Mouse (Mus musculus) forebrain, embryonic 14.5 days (tissue): ENCODE measurements around the gene Dnah1. TPM values are rescaled to one million over a fixed set of nuclear protein-coding genes. Genes with fewer than 3 reads are reported as not detected.

ENCODE experiments used
- ATAC-seq: fragments of 200-750 bp; cut with Nextera tagmentation; 2 replicates; pipeline ENCODE4 v1.8.0; 2017; ENCODE audit warnings: mild to moderate bottlenecking, moderate library complexity
- DNase-seq: peaks from one replicate; pipeline ENCODE4 v3.0.0-alpha.2; 2015; ENCODE audit warnings: low spot score
- H3K27ac ChIP-seq: fragments of 300-500 bp; sonication (generic); 2 replicates; pipeline ENCODE4 v1.5.1; 2014; ENCODE audit warnings: low read depth, mild to moderate bottlenecking, control low read depth, low read length, moderate library complexity
- H3K27me3 ChIP-seq: fragments of 300-500 bp; sonication (generic); replicated peaks from 2 replicates; pipeline ENCODE4 v1.6.1; 2014; ENCODE audit warnings: low read length, control low read depth, mixed read lengths; ENCODE audit not compliant: control insufficient read depth, insufficient read depth
- H3K36me3 ChIP-seq: fragments of 300-500 bp; sonication (generic); 2 replicates; pipeline ENCODE4 v1.6.1; 2014; ENCODE audit warnings: low read length, control low read depth; ENCODE audit not compliant: control insufficient read depth, insufficient read depth
- H3K4me1 ChIP-seq: fragments of 300-500 bp; sonication (generic); 2 replicates; pipeline ENCODE4 v1.6.1; 2014; ENCODE audit warnings: antibody characterized with exemption, low read length, control low read depth; ENCODE audit not compliant: control insufficient read depth, insufficient read depth
- H3K4me2 ChIP-seq: fragments of 300-500 bp; sonication (generic); 2 replicates; pipeline ENCODE4 v1.6.1; 2014; ENCODE audit warnings: mild to moderate bottlenecking, control low read depth, low read length
- H3K4me3 ChIP-seq: fragments of 300-500 bp; sonication (generic); 2 replicates; pipeline ENCODE4 v1.5.1; 2014; ENCODE audit warnings: low read depth, low read length, control low read depth
- H3K9ac ChIP-seq: fragments of 300-500 bp; sonication (generic); 2 replicates; pipeline ENCODE4 v1.6.1; 2014; ENCODE audit warnings: mild to moderate bottlenecking, low read length, control low read depth, moderate library complexity
- H3K9me3 ChIP-seq: fragments of 300-500 bp; sonication (generic); replicated peaks from 2 replicates; pipeline ENCODE4 v1.6.1; 2016; ENCODE audit warnings: low read length, control low read depth, mixed read lengths; ENCODE audit not compliant: control insufficient read depth
- WGBS: fragments of 180-500 bp; shearing (Covaris S2); extraction: QIAGEN DNeasy Blood & Tissue Kit; methylation state at CpG from one replicate; pipeline ENCODE4 v1.1.7; 2014; 5-methylcytosine and 5-hydroxymethylcytosine counted together
- polyA plus RNA-seq: library from polyadenylated mRNA; unstranded; fragments of >200 nt; fragmentation: Nextera tagmentation; extraction: Ambion mirVana; gene quantifications from 2 replicates; pipeline ENCODE4 v1.2.1, GENCODE M21; 2014

The Dnah1 gene
- polyA plus RNA-seq, 1 experiment from 2014 or later: 3.8 TPM

DNA sequence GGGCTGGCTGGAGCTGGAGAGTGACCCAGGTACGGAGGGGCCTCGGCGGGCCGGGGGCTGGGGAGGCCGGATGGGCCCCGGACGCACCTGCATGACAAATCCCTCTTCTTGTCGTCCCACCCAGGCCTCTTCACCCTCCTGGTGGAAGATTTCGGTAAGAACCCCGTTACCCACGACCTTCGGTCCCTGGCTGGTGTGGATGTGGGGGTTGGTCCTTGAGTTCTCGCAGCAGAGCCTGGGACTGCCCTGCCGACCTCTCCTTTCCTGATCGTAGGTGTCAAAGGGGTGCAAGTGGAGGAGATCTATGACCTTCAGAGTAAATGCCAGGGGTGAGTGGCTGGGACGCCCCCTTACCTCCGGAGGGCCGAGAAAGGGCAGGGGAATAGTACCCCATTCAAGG lies 72.1 kb downstream of the Dnah1 start:
- no peak for DNase-seq
- H3K27ac ChIP-seq: peak overlapping the region; percentile 71
- H3K36me3 ChIP-seq: peaks cover 39% of the 10 kb centered on the region
- ATAC-seq: no peak
- peaks cover 8% of the 10 kb centered on the region for H3K4me1 ChIP-seq
- H3K4me3 ChIP-seq: peak overlapping the region; percentile 97
- 3% methylated on average over 18 of the region's 18 CpGs for WGBS
- no peaks in the 10 kb centered on the region for H3K27me3 ChIP-seq
- no peaks in the 10 kb centered on the region for H3K9me3 ChIP-seq
- peak overlapping the region; percentile 99 for H3K9ac ChIP-seq
- H3K4me2 ChIP-seq: peak overlapping the region; percentile 92

DNA sequence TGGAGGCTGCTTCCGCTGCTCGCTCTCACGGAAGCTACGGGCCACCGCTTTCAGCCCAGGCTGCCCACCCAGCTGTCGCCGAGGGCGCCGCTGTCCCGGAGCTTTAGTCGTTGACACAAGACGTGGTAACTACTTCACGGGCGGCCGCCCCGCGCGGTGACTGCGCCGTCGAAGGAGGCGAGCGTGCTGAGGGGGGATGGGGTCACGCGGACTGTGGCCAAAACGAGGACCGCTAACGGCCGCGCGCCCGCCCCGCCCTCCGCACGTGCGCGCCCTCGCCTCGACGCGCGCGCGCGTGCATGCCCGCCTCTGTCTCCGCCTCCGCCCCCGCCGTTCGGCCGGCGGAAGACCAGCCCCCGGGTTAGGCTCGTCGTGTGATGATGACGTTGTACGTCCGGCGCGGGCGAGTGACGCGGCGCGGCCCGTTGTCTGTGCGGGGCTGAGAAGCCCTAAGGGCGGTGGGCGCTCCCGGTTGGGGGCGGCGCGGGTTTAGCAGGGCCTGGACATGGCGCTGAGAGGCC lies 72.6 kb downstream of the Dnah1 start, which contains the start of the genes Phf7 and Bap1:
Phf7 (minus strand) TSS at position 234 of the 521 bp plus-strand sequence.
Bap1 (plus strand) TSS at position 367 of the 521 bp plus-strand sequence.
- Histone ChIP-seq H3K27ac (peak within 1 kb of the TSS; percentile 88), H3K36me3 (peaks cover 34% of the 10 kb centered on the region), H3K4me1 (peaks cover 8% of the 10 kb centered on the region), H3K27me3 (no peaks in the 10 kb centered on the region), H3K9ac (peak within 1 kb of the TSS; percentile 99), H3K9me3 (no peaks in the 10 kb centered on the region), H3K4me2 (peak within 1 kb of the TSS; percentile 92), H3K4me3 (peak within 1 kb of the TSS; percentile 97)
- ATAC-seq (peak; percentile 95), DNase-seq (peak; percentile 96)
- under 1% methylated on average over 75 of the region's 75 CpGs for WGBS

GRCm38 (mm10) chr14:31250222-31251083 lies 73.2 kb downstream of the Dnah1 start:
- no peak for DNase-seq
- Histone ChIP-seq H3K9ac (peak overlapping the region; percentile 99), H3K36me3 (peaks cover 27% of the 10 kb centered on the region), H3K4me3 (peak overlapping the region; percentile 97), H3K27ac (peak overlapping the region; percentile 88), H3K4me2 (peak overlapping the region; percentile 92), H3K27me3 (no peaks in the 10 kb centered on the region), H3K4me1 (peaks cover 8% of the 10 kb centered on the region), H3K9me3 (no peaks in the 10 kb centered on the region)
- peak; percentile 36 for ATAC-seq
- 23% methylated on average over 38 of the region's 38 CpGs for WGBS

GRCm38 (mm10) chr14:31248396-31248795 lies 75.3 kb downstream of the Dnah1 start:
- Histone ChIP-seq H3K9me3 (no peaks in the 10 kb centered on the region), H3K27me3 (no peaks in the 10 kb centered on the region), H3K4me3 (no peak overlapping the region), H3K27ac (no peak overlapping the region), H3K4me2 (no peak overlapping the region), H3K4me1 (peaks cover 8% of the 10 kb centered on the region), H3K9ac (no peak overlapping the region), H3K36me3 (peaks cover 6% of the 10 kb centered on the region)
- no peak for ATAC-seq
- DNase-seq: no peak
- 93% methylated on average over 6 of the region's 6 CpGs for WGBS

DNA sequence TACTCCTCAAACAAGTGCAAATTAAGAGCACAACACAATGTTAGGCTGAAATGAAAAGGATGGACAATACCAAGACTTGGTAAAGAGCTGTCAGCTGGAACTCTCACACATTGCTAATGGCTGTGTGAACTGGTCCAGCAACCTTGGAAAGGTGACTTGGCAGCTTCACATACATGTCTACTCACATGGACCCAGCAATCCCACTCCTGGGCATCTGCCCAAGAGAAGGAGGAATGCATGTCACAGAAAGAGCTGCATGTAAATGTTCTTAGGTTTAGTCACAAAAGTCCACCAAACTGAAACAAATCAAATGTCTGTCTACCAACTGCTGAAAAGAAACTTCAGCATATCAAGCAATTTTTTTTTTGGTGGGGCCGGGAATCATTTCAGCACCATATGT lies 77.8 kb downstream of the Dnah1 start:
- Histone ChIP-seq H3K27ac (no peak overlapping the region), H3K4me1 (no peaks in the 10 kb centered on the region; the same call in 1 of the 2 replicates), H3K27me3 (no peaks in the 10 kb centered on the region), H3K4me2 (no peak overlapping the region), H3K36me3 (no peaks in the 10 kb centered on the region), H3K9me3 (no peaks in the 10 kb centered on the region), H3K4me3 (no peak overlapping the region), H3K9ac (no peak overlapping the region)
- no peak for ATAC-seq
- DNase-seq: no peak
- 88% methylated on average over 1 of the region's 1 CpGs for WGBS

DNA sequence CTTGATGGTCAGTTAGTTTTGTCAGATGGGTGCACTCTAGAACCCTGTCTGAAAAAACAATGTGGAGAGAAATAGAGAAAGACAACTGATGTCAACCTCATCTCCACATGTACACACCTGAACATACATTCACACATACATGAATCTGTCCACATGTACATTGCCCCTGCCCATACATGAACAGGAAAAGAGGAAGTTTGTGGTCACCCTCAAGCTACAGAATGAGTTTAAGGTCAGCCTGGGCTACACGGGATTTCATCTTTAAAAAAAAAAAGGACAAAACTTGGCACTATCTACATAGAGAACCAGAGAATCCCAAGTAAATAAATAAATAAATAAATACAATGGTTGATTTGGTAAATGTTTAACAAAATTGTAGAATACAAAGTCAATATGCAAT lies 78.9 kb downstream of the Dnah1 start:
- Histone ChIP-seq H3K4me1 (no peaks in the 10 kb centered on the region), H3K27ac (no peak overlapping the region), H3K27me3 (no peaks in the 10 kb centered on the region), H3K9ac (no peak overlapping the region), H3K9me3 (no peaks in the 10 kb centered on the region), H3K36me3 (no peaks in the 10 kb centered on the region), H3K4me2 (no peak overlapping the region), H3K4me3 (no peak overlapping the region)
- WGBS: 84% methylated on average over 1 of the region's 1 CpGs
- ATAC-seq (no peak), DNase-seq (no peak)

DNA sequence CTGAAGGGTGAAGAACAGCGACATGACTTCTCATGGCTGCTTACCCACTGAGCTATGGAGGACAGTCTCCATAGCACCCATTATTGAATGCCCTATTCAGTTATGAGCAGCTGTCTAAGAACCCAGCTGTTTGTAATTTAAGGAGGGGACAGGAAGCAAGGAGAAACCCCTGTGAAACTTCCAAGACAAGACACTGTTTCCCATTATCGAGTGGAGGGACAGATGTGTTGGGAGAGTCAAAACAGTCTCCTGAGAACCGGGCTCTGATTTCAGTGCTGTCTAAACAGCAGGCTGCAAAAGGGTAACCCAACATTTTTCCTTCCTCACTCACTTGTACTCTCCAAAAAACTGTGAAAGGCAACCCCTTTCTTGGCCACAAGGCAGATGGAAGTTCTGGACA lies 83.2 kb downstream of the Dnah1 start:
- H3K27me3 ChIP-seq: no peaks in the 10 kb centered on the region
- H3K9ac ChIP-seq: no peak overlapping the region
- no peaks in the 10 kb centered on the region for H3K4me1 ChIP-seq
- no peaks in the 10 kb centered on the region for H3K9me3 ChIP-seq
- H3K27ac ChIP-seq: no peak overlapping the region
- 86% methylated on average over 3 of the region's 3 CpGs for WGBS
- no peaks in the 10 kb centered on the region for H3K36me3 ChIP-seq
- ATAC-seq: no peak
- H3K4me2 ChIP-seq: no peak overlapping the region
- DNase-seq: no peak
- H3K4me3 ChIP-seq: no peak overlapping the region

DNA sequence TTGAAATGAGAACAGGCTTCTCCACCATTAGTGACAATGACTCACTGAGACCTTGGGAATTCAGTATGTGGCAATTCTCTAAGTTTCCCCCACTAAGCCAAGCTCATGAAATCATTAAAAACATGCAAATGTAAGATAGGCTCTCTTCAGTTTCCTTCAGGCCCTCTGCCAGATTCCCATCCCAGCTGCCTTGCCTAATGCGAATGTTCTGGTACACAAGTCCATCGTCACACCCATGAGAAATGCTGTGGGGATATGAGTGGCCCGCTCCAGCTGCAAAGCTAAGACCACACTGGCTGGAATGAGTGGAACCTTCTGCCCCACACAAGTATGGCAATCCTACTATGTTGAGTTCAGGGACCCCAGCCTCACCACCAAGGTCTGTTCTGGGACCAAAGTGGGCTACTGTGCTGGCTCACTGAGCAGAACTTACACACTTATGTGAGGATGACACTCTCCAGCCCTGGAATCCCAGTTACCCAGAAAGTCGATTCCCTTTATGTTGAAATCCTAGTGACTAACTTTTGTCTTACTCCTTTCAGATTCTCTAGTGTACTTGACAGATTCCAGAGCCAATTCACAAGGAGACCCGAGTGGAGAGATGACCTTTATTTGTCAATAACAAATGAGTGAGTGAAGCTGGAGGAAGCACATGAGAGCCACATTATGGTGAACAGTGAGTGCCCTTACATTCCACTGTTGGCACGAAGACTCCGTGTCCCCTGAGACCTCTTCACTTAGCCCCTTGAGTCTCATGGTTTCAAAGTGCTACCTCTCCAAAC lies 86.4 kb downstream of the Dnah1 start:
- WGBS: 87% methylated on average over 7 of the region's 7 CpGs
- DNase-seq: no peak
- no peak for ATAC-seq

More for the DNA sequence above, 86.4 kb downstream of the Dnah1 start:
- Histone ChIP-seq H3K9ac (no peak overlapping the region), H3K27me3 (no peaks in the 10 kb centered on the region), H3K4me1 (no peaks in the 10 kb centered on the region), H3K27ac (no peak overlapping the region), H3K9me3 (no peaks in the 10 kb centered on the region), H3K4me2 (no peak overlapping the region), H3K4me3 (no peak overlapping the region), H3K36me3 (no peaks in the 10 kb centered on the region)
